Mouse (Mus musculus) erythroblast, embryonic 14.5 days (primary cell): ENCODE data around the gene Poldip3.

ENCODE experiments used
- GATA1 ChIP-seq: IDR thresholded peaks from 2 replicates; pipeline ENCODE4 v1.6.1; 2012; ENCODE audit warnings: low read length, inconsistent platforms, mixed read lengths
- TAL1 ChIP-seq: IDR thresholded peaks from 3 replicates; pipeline ENCODE4 v1.6.1; 2012; ENCODE audit warnings: low read length, inconsistent platforms, mixed read lengths

- no peak for TF ChIP-seq GATA1
- TF ChIP-seq TAL1: no peak
Observed at GRCm38 (mm10) chr15:83086636-83087328, 62.4 kb downstream of the Poldip3 start.
